Mouse (Mus musculus) thymus, adult 2 months (tissue): ENCODE results near the gene Pbxip1.

ENCODE experiments used
- CTCF ChIP-seq: fragments of 200-500 bp; IDR thresholded peaks from 2 replicates; pipeline ENCODE4 v1.5.1; 2012; ENCODE audit warnings: mild to moderate bottlenecking, control low read depth, low read length, moderate library complexity, borderline replicate concordance; ENCODE audit not compliant: control insufficient read depth, poor library complexity, insufficient read depth; ENCODE audit errors: extremely low read depth
- POLR2A ChIP-seq: fragments of 200-500 bp; IDR thresholded peaks from 2 replicates; pipeline ENCODE4 v1.6.1; 2012; ENCODE audit warnings: mild to moderate bottlenecking, low read length, control low read depth, moderate library complexity; ENCODE audit not compliant: control insufficient read depth, poor library complexity, insufficient read depth; ENCODE audit errors: extremely low read depth

DNA sequence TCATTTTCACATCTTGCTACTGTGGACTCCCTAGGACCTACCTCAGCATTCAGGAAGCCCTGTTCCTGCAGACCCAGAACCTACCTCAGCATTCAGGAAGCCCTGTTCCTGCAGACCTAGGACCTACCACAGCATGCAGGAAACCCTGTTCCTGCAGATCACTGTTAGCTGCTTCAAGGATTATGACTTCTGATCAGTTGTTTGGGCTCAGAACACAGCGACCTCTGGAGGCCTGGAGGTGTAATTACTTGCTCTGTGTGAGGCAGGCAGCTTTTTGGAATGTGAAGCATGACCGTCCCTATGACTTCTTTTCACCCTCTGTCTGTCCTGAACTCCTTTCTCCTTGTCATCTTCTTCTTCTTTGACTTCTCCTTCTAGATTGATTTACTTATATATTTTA is 45.0 kb downstream of the Pbxip1 start:
- no peak for TF ChIP-seq CTCF
- TF ChIP-seq POLR2A, result no peak
